Mouse (Mus musculus) layer of hippocampus, postnatal 14 days (tissue): ENCODE measurements around the gene Igfbp5. TPM values are rescaled to one million over a fixed set of nuclear protein-coding genes. Genes with fewer than 3 reads are reported as not detected.

Source experiments
- DNase-seq, 2 experiments: peaks; one replicate each; pipeline ENCODE4 v3.0.0; 2021 to 2022; ENCODE audit warnings: low spot score in 2 of 2, mixed read lengths in 1 of 2
- total RNA-seq, 2 experiments: library from RNA; stranded (reverse); gene quantifications; 2 replicates each; pipeline ENCODE4 v1.2.3; 2021

Gene Igfbp5
- total RNA-seq, 2 experiments from 2014 or later: 61.5 to 66.8 TPM

DNA sequence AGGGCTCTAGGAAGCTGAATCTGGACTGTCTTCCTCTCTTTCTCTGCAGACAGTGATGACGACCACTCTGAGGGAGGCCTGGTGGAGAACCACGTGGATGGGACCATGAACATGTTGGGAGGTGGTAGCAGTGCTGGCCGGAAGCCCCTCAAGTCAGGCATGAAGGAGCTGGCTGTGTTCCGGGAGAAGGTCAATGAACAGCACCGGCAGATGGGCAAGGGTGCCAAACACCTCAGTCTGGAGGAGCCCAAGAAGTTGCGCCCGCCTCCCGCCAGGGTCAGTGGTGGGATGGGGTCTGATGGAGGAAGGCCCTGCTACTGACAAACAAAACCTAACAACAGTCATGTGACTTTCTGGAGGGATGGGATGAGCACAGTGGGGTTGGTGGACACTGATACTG lies 25.6 kb downstream of the Igfbp5 start:
- no peak for DNase-seq

GRCm38 (mm10) chr1:72847849-72848380 lies 26.8 kb downstream of the Igfbp5 start:
- no peak for DNase-seq

GRCm38 (mm10) chr1:72844675-72845074 lies 30.0 kb downstream of the Igfbp5 start:
- no peak for DNase-seq

- no peak for DNase-seq
These were observed 31.8 kb downstream of the Igfbp5 start for GRCm38 (mm10) chr1:72842666-72843459.

DNA sequence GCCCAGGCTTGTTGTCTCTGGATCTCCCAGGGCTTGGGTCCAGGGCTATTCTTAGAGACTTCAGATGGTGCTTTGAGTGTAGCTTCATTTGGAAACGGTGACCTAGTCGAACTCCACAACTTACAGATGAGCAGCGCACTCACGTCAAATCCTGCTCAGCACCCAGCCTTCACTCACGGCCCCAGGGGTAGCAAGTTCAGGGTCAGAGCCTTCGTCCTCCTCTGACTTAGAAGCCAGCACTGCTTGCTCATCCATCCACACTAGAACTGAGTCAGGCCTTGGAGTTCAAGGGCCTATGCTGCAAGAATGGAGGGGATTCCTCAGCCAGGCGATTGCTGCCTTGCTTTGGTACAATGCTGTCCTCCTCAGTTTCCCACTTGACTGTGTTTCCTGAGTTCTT lies 34.9 kb downstream of the Igfbp5 start:
- no peak for DNase-seq

GRCm38 (mm10) chr1:72839356-72839755 lies 35.3 kb downstream of the Igfbp5 start:
- no peak for DNase-seq

GRCm38 (mm10) chr1:72833563-72833962 lies 41.1 kb downstream of the Igfbp5 start:
- no peak for DNase-seq

- no peak for DNase-seq
These were observed 42.0 kb downstream of the Igfbp5 start for GRCm38 (mm10) chr1:72832715-72833153.

DNA sequence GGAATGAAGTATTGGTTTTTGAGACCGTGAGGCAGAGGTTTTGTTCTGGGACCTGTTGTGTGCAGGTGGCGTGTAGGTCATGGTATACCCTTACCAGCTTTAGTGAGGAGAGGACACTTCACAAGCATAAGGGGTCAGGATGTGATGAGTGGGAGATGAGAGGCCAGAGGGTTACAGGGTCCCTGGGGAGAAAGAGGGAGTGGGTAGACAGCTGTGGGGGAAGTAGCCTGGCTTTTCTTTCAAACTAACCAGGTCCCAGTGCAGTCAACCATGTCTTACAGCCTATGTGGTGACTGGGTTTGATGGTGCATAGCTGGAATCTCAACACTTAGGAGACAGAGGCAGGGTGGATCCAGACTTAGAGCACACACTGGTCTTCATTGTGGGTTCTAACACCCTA lies 44.2 kb downstream of the Igfbp5 start:
- DNase-seq: no peak

DNA sequence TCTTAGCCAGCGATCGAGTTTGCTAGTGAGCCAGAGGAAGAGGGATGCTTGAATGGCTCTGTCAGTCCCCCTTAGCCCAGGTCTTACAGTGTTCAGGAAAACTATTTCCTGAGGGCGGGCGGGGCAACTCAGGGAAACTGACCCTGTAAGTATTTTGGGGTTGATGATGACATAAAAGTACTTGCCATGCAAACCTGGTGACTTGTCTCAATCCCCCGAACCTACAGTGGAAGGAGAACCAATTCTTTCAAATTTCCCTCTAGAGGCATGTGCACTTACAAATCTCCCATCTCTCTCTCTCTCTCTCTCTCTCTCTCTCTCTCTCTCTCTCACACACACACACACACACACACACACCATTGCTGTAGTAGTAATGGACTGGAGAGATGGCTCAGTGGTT lies 45.8 kb downstream of the Igfbp5 start:
- no peak for DNase-seq

DNA sequence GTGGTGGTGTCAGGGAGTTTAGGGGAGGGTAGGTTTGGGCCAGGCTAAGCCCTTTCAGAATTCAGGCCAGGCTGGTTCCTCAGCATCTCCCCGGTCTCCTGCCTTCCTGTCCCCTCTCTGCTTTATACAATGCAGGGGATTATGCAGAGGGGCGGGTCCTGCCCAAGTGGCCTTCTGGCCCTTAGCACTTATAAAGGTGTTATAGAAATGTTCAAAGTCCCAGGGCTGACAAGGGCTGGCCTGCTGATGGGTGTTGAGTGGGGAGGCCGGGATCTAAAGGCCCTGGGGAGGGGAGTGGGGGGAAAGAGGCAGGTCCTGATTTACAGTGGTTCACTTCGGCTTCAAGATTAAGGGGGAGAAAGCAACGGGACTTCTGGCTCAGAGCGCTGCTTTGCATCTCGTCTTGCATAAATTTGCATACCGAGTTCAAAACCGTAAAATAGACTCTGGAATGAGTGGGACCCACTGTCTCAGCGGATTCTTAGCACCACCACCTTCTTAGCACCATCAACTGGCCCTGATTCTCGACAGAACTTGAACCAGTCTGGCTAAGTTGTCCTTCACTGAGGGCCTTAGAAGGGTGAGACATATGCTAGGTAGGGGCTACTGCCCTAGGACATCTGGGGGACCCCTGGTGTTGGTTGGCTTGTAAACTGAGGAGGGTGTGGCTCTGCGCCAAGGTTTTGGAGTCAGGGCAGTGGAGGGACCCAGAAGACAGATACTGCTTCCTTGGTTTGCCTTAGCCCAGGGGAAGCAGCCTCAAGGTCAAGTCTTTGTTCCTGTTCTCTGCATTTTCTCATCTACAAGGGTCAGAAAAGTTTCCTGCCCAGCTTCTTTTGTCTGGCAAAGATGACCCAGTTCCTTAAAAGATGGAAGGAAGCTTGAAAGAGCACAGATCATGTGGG lies 47.0 kb downstream of the Igfbp5 start:
- DNase-seq: no peak

GRCm38 (mm10) chr1:72826931-72827330 lies 47.8 kb downstream of the Igfbp5 start:
- DNase-seq: no peak

DNA sequence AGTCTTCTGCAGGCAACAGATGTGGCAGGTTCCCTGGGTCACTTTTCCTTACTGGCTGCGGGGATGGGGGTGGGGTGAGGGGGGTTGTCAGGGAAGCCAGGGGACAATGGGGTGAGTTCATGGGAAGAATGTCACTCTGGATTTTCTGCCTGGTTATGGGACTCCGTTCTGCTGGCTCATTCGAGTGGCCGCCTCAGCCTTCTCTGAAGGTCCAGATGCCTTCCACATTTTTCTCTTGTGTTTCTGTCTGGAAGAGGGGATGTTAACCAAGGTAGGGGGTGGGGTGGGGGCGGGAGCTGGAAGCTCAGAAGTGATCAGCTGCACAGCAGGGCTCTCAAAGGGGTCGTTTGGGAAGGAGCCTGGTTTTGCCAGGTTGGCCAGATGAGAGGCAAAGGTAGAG lies 48.2 kb downstream of the Igfbp5 start:
- DNase-seq: no peak

- no peak for DNase-seq
These were observed 48.8 kb downstream of the Igfbp5 start for GRCm38 (mm10) chr1:72825921-72826320.

GRCm38 (mm10) chr1:72825286-72825685 lies 49.4 kb downstream of the Igfbp5 start:
- no peak for DNase-seq

DNA sequence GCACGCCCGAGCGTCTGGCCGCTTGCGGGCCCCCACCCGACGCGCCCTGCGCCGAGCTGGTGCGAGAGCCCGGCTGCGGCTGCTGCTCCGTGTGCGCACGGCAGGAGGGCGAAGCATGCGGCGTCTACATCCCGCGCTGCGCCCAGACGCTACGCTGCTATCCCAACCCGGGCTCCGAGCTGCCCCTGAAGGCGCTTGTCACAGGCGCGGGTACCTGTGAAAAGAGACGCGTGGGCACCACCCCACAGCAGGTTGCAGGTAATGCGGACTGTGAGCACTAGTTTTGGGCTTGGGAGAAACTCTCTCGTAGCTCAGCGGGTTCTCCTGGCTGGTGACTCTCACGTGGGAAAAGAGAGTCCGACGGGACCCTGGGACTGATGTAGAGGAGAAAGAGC lies 50.0 kb downstream of the Igfbp5 start:
- no peak for DNase-seq

- peak; percentile 40 to 53 for DNase-seq
These were observed 50.7 kb downstream of the Igfbp5 start, which contains the start of gene Igfbp2 for GRCm38 (mm10) chr1:72823751-72824706. Gene Igfbp2 (plus strand): TSS chr1:72824503.

DNA sequence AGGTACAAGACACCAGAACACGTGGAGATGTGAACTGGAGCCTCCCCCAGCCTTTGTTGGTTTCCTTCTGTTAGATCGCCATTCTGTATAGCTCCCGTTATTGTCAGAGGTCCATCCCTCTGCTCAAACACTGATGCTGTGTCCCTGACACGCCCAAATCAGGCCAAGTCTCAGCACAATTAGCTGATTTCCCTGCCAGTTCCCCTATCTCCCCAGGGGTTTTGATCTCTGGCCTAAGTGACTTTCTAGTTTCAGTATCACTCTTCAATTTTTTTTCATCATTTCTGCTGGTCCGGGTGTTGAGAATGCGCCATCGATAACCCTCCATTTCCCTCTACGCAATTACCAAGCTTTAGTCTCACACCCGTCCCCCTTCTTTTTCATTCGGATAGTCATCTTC lies 51.8 kb downstream of the Igfbp5 start:
- no peak for DNase-seq

DNA sequence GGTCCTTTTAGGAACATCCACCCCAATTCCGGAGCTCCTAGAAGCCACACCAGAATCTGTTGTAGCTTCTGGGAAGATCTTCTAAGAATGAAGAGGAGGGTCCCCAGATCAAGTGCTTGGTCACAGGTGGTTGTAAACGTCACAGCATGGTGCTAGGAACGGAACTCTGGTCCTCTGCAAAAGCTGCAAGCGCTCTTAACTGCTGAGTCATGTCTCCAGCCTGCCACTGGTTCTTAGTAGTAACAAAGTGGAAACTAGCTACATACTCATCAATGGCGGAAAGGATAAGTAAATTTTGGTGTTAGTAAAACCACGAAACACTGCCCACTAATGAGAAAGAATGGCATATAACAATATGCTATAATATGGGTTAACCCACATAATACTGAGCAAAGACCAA lies 54.7 kb downstream of the Igfbp5 start:
- no peak for DNase-seq

DNA sequence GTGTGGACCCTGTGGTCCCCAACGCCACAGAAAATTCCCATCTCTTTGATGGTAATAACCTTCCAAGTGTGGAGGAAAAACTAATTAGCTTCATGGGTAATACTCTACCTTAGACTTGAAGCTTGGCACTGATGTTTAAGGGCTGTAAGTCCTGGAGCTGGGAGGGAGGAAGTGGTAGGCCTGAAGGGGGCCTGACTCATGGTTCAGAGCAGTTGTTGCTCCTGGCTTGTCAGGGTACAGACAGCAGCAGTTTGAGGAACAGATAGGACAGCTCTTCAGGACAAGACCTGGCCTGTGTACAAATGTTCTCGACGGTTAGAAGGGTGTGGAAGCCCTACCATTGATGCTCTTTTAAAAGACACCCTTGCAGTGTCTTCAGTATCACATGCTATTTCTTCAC lies 59.1 kb downstream of the Igfbp5 start:
- no peak for DNase-seq

DNA sequence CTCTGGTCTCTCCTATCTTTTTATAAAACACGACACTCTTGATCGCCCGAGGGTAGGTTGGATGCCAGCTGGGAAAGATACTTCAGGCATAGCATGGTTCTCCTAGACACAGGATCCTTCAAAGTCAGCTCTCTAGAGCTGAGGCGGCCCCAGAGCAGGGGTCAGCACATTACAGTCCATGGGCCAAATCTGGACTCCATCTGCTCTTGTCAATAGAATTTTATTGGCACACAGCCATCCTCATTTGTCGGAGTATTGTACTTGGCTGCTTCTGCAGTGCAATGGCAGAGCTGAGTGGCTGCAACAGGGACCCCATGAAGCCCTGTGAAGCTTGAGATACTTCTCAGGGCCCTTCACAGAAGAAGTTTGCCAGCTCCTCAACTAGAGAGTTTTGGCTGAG lies 59.5 kb downstream of the Igfbp5 start:
- no peak for DNase-seq
